Mouse (Mus musculus): ENCODE data around the gene Cmtm8.

Cmtm8 gene

DNA sequence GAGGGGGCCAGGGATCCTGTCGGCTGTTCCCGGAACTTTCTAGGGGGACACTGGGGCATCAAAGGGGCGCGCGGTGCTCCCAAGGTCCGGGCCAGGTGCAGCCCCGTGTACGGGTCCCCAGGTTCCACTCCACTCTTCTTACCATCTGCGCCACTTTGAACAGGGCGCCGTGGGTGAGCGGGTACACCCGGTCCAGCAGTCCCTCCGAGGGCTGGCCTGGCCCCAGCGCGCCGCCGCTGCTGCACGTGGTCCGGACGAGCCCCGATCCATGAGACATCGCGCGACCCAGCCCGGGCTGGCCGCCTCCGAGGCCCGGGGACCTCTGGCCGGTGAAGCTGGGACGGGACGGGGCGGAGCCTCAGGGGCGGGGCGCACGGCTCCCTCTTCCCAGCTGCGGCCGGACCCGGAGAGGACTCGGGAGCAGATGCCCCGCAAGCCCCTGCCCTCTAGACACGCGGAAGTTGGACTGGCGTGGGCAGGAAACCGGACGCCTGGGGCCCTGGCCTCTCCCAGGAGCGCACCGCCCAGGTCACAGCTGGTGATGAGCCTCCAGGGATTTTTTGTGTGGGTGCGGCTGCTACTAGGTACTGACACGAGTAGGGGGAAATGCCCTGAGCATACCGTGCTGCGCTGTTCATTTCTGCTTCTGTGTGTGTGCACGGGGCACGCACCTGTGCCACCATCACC, 62.3 kb downstream of the Cmtm8 start, which contains the start of gene Cmtm7:
Gene Cmtm7 (minus strand): TSS at position 331 of the 687 bp plus-strand sequence.
- peak; percentile 99 for DNase-seq

- peak; percentile 98 for DNase-seq
Measured at GRCm38 (mm10) chr9:114780746-114781525, 63.0 kb downstream of the Cmtm8 start.

- DNase-seq = peak; percentile 91
Measured at GRCm38 (mm10) chr9:114779984-114780745, 63.8 kb downstream of the Cmtm8 start.

GRCm38 (mm10) chr9:114778877-114779276, 65.1 kb downstream of the Cmtm8 start:
- DNase-seq = no peak

DNA sequence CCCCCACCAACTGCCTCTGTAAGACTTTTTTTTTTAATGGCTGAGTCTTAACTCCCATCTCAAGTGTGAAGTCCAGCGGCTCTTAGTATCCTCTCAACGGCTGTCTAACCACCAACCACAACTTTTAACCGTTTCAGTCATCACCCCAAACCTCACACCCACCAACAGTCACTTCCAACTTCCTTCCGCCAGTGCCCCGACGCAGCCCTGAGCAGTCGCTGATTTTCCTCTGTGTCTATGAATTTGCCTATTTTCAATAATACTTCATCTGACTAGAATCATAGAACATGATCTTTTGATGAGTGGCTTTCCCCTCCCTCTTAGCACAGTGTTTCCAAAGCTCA, 65.9 kb downstream of the Cmtm8 start:
- no peak for DNase-seq

- no peak for DNase-seq
Measured at GRCm38 (mm10) chr9:114777178-114778046, 66.5 kb downstream of the Cmtm8 start.

- no peak for DNase-seq
Measured at GRCm38 (mm10) chr9:114776361-114776760, 67.6 kb downstream of the Cmtm8 start.

DNA sequence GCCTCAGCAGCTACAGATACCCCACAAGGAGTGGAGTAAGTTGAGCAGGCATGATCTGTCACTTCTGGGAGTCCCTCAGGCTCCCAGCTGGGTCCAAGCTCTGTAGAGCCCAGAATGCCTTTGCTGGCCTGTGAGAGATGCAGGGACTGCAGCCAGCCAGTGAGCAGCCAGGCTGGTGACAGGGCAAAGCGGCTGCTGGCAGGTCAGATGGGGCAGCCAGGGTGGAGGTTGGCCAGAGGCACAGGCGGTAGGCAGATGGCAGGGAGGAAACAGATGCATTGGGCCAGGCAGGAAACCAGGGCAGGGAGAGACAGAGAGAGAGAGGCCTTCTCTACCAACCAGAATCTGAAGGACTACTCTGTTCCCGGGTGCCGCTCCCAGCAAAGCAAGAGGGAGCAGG, 68.7 kb downstream of the Cmtm8 start:
- peak; percentile 97 for DNase-seq

GRCm38 (mm10) chr9:114774629-114775028, 69.3 kb downstream of the Cmtm8 start:
- no peak for DNase-seq

GRCm38 (mm10) chr9:114771565-114771964, 72.4 kb downstream of the Cmtm8 start:
- DNase-seq = peak; percentile 86

DNA sequence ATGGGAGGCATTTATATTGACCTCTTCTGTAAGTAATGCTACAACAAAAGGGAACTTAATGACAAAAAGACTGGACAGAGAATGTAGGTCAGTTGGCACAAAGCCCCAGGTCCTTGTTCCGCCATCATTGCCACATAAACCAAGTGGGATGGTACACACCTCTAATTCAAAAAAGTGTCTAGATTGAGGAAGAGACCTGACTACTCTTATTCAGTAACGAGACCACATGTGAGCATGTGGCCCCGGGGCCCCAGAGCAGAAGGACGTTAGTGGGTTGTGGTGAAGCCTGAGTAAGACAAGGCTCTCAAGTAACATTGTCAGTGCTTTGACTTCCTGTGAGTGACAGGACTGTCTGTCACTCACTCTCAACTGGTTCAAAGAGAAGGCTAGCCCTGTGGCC, 73.7 kb downstream of the Cmtm8 start:
- peak; percentile 90 for DNase-seq

GRCm38 (mm10) chr9:114768066-114768465, 75.9 kb downstream of the Cmtm8 start:
- peak; percentile 88 for DNase-seq

- no peak for DNase-seq
Measured at GRCm38 (mm10) chr9:114767507-114767906, 76.4 kb downstream of the Cmtm8 start.

DNA sequence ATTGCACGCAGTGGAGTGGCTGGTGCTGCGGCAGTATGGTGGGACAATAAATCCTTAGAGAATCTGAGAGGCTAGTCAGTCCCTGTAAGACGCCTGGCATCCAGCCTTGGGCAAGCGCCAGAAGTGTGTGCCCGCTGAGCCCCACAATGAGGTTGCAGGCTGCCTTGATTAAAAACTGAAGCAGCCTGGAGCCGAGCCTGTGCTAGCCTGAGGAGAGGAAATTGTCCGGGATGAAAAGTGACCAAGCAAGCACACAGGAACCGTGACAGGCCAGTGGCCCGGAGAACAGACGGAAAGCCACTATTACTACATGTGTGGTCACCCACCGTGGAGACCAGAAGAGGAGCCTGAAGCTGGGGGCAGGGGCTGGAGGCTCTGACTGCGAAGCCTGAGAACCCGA, 76.9 kb downstream of the Cmtm8 start:
- peak; percentile 88 for DNase-seq

GRCm38 (mm10) chr9:114763341-114763740, 80.6 kb downstream of the Cmtm8 start:
- no peak for DNase-seq

- DNase-seq = no peak
Measured at GRCm38 (mm10) chr9:114761848-114762247, 82.1 kb downstream of the Cmtm8 start.

GRCm38 (mm10) chr9:114760353-114760752, 83.6 kb downstream of the Cmtm8 start:
- DNase-seq = no peak

DNA sequence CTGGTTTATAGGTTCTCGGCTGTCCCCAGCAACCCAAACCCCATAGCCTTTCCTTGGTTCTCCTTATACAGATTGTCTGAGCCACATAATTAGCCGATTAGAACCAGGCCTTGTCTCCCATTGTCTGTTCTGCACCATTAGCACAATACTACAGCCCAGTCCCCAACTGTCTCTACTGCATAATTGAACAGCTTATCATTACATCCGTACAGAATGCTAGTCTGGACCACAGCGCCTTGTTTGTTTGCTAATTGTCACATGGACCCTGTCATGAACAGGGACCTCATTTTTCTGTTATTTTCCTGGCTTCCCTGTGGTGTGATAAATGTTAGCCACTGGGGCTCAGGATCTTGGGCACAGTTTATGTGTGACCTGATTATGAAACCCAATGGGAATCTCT, 84.1 kb downstream of the Cmtm8 start:
- DNase-seq = no peak

GRCm38 (mm10) chr9:114758801-114759200, 85.2 kb downstream of the Cmtm8 start:
- no peak for DNase-seq

- no peak for DNase-seq
Measured at GRCm38 (mm10) chr9:114758272-114758671, 85.7 kb downstream of the Cmtm8 start.

DNA sequence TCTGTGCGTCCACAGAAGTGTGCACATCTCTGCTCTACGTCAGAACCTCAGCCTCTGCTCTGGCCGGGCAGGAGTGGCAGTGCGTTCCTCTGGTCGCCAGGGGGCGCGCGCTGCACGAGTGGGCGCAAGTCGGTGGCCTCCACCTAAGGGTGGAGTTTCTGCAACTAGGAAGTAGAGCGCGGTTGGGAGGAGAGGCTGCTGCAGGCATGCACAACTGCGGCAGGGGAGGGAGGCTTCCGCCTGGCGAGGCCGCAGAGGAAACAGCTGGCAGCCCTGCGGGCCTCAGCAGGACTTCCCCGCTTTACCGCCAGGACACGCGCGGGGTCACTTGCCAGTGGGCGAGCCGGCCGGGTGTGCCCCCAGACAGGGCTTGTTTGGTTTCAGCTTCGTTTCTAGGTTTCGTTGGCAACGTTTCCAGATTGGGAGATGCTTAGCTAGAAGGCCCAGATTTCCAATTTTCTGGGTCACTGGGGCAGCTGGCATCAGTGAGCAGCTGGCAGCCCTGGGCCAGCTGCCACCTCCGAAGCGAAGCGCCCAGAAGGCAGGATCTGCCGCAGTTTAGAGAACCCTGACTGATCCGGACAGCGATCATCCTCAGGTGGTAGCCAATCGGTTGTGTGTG, 91.0 kb downstream of the Cmtm8 start:
- DNase-seq = peak; percentile 99

- DNase-seq = no peak
Measured at GRCm38 (mm10) chr9:114752311-114752710, 91.6 kb downstream of the Cmtm8 start.
